Mouse (Mus musculus) heart, postnatal 4 days (tissue): ENCODE data around the gene Syngr1. TPM values are rescaled to one million over a fixed set of nuclear protein-coding genes. Genes with fewer than 3 reads are reported as not detected.

Experiments used
- DNase-seq: peaks from one replicate; pipeline ENCODE4 v3.0.0; 2021
- total RNA-seq, 2 experiments: library from RNA; stranded (reverse); gene quantifications; 2 replicates each; pipeline ENCODE4 v1.2.3; 2021

Gene Syngr1
- 10 to 100 TPM; 73.4 to 86.0 TPM for total RNA-seq

- peak; percentile 85 for DNase-seq
Observed at GRCm38 (mm10) chr15:80091121-80091955, at the start of gene Syngr1, which contains the start of gene Rpl3. TSS of gene Syngr1 (plus strand) at chr15:80091334. TSS of gene Rpl3 (minus strand) at chr15:80091868.

GRCm38 (mm10) chr15:80042152-80042551 lies 49.0 kb upstream of the Syngr1 start:
- DNase-seq = no peak

- no peak for DNase-seq
Observed at GRCm38 (mm10) chr15:80044249-80044648, 46.9 kb upstream of the Syngr1 start.

GRCm38 (mm10) chr15:80045749-80046148 lies 45.4 kb upstream of the Syngr1 start:
- DNase-seq = no peak

GRCm38 (mm10) chr15:80047242-80047641 lies 43.9 kb upstream of the Syngr1 start:
- DNase-seq = no peak

GRCm38 (mm10) chr15:80047973-80048372 lies 43.2 kb upstream of the Syngr1 start:
- DNase-seq = no peak

GRCm38 (mm10) chr15:80050093-80050492 lies 41.0 kb upstream of the Syngr1 start:
- peak; percentile 69 for DNase-seq

- no peak for DNase-seq
Observed at GRCm38 (mm10) chr15:80051092-80051761, 39.9 kb upstream of the Syngr1 start.

GRCm38 (mm10) chr15:80051782-80052181 lies 39.4 kb upstream of the Syngr1 start:
- no peak for DNase-seq

GRCm38 (mm10) chr15:80053381-80054033 lies 37.6 kb upstream of the Syngr1 start:
- DNase-seq = peak; percentile 67

- peak; percentile 69 for DNase-seq
Observed at GRCm38 (mm10) chr15:80054034-80054710, 37.0 kb upstream of the Syngr1 start.

- DNase-seq = no peak
Observed at GRCm38 (mm10) chr15:80058151-80058550, 33.0 kb upstream of the Syngr1 start.

- DNase-seq = no peak
Observed at GRCm38 (mm10) chr15:80059606-80060005, 31.5 kb upstream of the Syngr1 start.

GRCm38 (mm10) chr15:80060356-80061070 lies 30.6 kb upstream of the Syngr1 start:
- no peak for DNase-seq

- no peak for DNase-seq
Observed at GRCm38 (mm10) chr15:80061071-80061550, 30.0 kb upstream of the Syngr1 start.

GRCm38 (mm10) chr15:80062339-80062738 lies 28.8 kb upstream of the Syngr1 start:
- no peak for DNase-seq

GRCm38 (mm10) chr15:80062821-80063220 lies 28.3 kb upstream of the Syngr1 start:
- DNase-seq = no peak

- no peak for DNase-seq
Observed at GRCm38 (mm10) chr15:80064965-80065364, 26.2 kb upstream of the Syngr1 start.

GRCm38 (mm10) chr15:80065414-80065813 lies 25.7 kb upstream of the Syngr1 start:
- peak; percentile 65 for DNase-seq

- no peak for DNase-seq
Observed at GRCm38 (mm10) chr15:80066538-80066937, 24.6 kb upstream of the Syngr1 start.

GRCm38 (mm10) chr15:80069171-80069570 lies 22.0 kb upstream of the Syngr1 start:
- DNase-seq = no peak
